Mouse (Mus musculus) stomach, postnatal 0 days (tissue): ENCODE measurements around the gene A830031A19Rik.

Source experiments
- CTCF ChIP-seq: IDR thresholded peaks from 2 replicates; pipeline ENCODE4 v1.5.1; 2016; ENCODE audit warnings: antibody characterized with exemption, low read depth, mild to moderate bottlenecking, moderate library complexity
- EP300 ChIP-seq: optimal IDR thresholded peaks from 2 replicates; pipeline ENCODE3; 2016; ENCODE audit warnings: antibody characterized with exemption

GRCm38 (mm10) chr11:24074634-24075104 lies at the start of gene A830031A19Rik:
- TF ChIP-seq CTCF = no peak
- no peak for TF ChIP-seq EP300
